Mouse (Mus musculus): ENCODE measurements around the gene Immp1l. TPM values are rescaled to one million over a fixed set of nuclear protein-coding genes. Genes with fewer than 3 reads are reported as not detected.

Gene Immp1l
- total and polyA plus RNA-seq, 3 experiments: 32.5 to 103 (median 37.0) TPM

GRCm38 (mm10) chr2:105953862-105954261 is 49.4 kb downstream of the Immp1l start:
- dilution Hi-C loops (cut with MboI; ENCODE audit: extremely low pct_ligation_motif_present, extremely low pct_unique_long_range_greater_than_20kb, low sequenced_read_pairs) (no loop called here), in situ Hi-C loops (cut with MboI; ENCODE audit: low pct_ligation_motif_present, low pct_unique_long_range_greater_than_20kb, low sequenced_read_pairs) (no loop called here)
- Histone ChIP-seq H3K9me3 (replicated peaks; ENCODE audit: low read length) (no peaks in the 10 kb centered on the region), H3K27ac (ENCODE audit: insufficient read depth, low read depth) (no peak overlapping the region), H3K4me2 (ENCODE audit: insufficient read depth, low read depth, poor library complexity, severe bottlenecking) (no peak overlapping the region), H3K27me3 (replicated peaks) (no peaks in the 10 kb centered on the region), H3K36me3 (replicated peaks in 1 of 2; ENCODE audit: control insufficient read depth in 1 of 2, insufficient read depth in 1 of 2, low read length in 1 of 2) (peaks cover 3 to 28% of the 10 kb centered on the region in 2 experiments), H3K4me3 (replicated peaks in 1 of 3; ENCODE audit: low read depth in 2 of 3, low read length in 2 of 3, poor library complexity in 1 of 3) (no peak overlapping the region), H3K79me2 (replicated peaks; ENCODE audit: control insufficient read depth, extremely low read depth, insufficient read depth, poor library complexity, severe bottlenecking) (0 out of 2 replicates have a peak, but pooled peaks cover 2% of the 10 kb centered on the region), H3K9ac (ENCODE audit: insufficient read depth, low read depth) (no peak overlapping the region), H3K4me1 (ENCODE audit: control insufficient read depth in 1 of 2, insufficient read depth in 2 of 2) (peaks cover 0 to 9% of the 10 kb centered on the region in 2 experiments; a peak in 1 of 4 replicates)
- DNase-seq (ENCODE audit: extremely low read depth): no peak
- TF ChIP-seq NELFE (IDR thresholded peaks at IDR 0.05; ENCODE audit: low read depth, low read length) (no peak), MAX (IDR thresholded peaks at IDR 0.05; ENCODE audit: low read length) (no peak), IRF4 (IDR thresholded peaks at IDR 0.05; ENCODE audit: low read depth, low read length) (no peak), ETS1 (conservative IDR thresholded peaks at IDR 0.05; ENCODE audit: low read depth, low read length) (no peak), MYC (IDR thresholded peaks at IDR 0.05; ENCODE audit: low read depth, low read length) (no peak), RAD21 (IDR thresholded peaks at IDR 0.05; ENCODE audit: low read depth, low read length) (no peak), GABPA (IDR thresholded peaks at IDR 0.05; ENCODE audit: insufficient replicate concordance, low read depth, low read length) (no peak), POLR2A (IDR thresholded peaks at IDR 0.05; ENCODE audit: low read depth, low read length) (no peak), SIN3A (IDR thresholded peaks at IDR 0.05; ENCODE audit: low read length) (no peak), MAFK (IDR thresholded peaks at IDR 0.05; ENCODE audit: insufficient replicate concordance, low read length) (no peak), TBP (conservative IDR thresholded peaks at IDR 0.05; ENCODE audit: low read depth, low read length) (no peak), SMC3 (IDR thresholded peaks at IDR 0.05; ENCODE audit: low read depth, low read length) (no peak), EP300 (IDR thresholded peaks at IDR 0.05; ENCODE audit: low read length) (no peak), CTCF (conservative IDR thresholded peaks at IDR 0.05 in 1 of 2, IDR thresholded peaks at IDR 0.05 in 1 of 2; ENCODE audit: low read depth in 2 of 2, low read length in 2 of 2) (no peak), RCOR1 (conservative IDR thresholded peaks at IDR 0.05; ENCODE audit: low read depth, low read length) (no peak), ELF1 (IDR thresholded peaks at IDR 0.05; ENCODE audit: low read depth, low read length) (no peak)

- no peaks in the 10 kb centered on the region for H3K4me1 ChIP-seq (ENCODE audit: control insufficient read depth in 1 of 2, insufficient read depth in 2 of 2)
- in situ Hi-C loops (cut with MboI; ENCODE audit: low pct_ligation_motif_present, low pct_unique_long_range_greater_than_20kb, low sequenced_read_pairs) (no loop called here), dilution Hi-C loops (cut with MboI; ENCODE audit: extremely low pct_ligation_motif_present, extremely low pct_unique_long_range_greater_than_20kb, low sequenced_read_pairs) (no loop called here)
- no peak overlapping the region for H3K4me3 ChIP-seq (replicated peaks in 1 of 3; ENCODE audit: low read depth in 2 of 3, low read length in 2 of 3, poor library complexity in 1 of 3)
- no peak for TF ChIP-seq UBTF (IDR thresholded peaks at IDR 0.05; ENCODE audit: low read depth, low read length)
- no peak for TF ChIP-seq HCFC1 (IDR thresholded peaks at IDR 0.05; ENCODE audit: low read depth, low read length)
- H3K9me3 ChIP-seq (replicated peaks; ENCODE audit: low read length): no peaks in the 10 kb centered on the region
- no peak overlapping the region for H3K4me2 ChIP-seq (ENCODE audit: insufficient read depth, low read depth, poor library complexity, severe bottlenecking)
- no peaks in the 10 kb centered on the region for H3K27me3 ChIP-seq (replicated peaks)
- no peak overlapping the region for H3K27ac ChIP-seq (ENCODE audit: insufficient read depth, low read depth)
- no peak for DNase-seq (ENCODE audit: extremely low read depth)
- H3K79me2 ChIP-seq (replicated peaks; ENCODE audit: control insufficient read depth, extremely low read depth, insufficient read depth, poor library complexity, severe bottlenecking): no peaks in the 10 kb centered on the region
- no peak overlapping the region for H3K9ac ChIP-seq (ENCODE audit: insufficient read depth, low read depth)
- peaks cover 13 to 55% of the 10 kb centered on the region in 2 experiments for H3K36me3 ChIP-seq (replicated peaks in 1 of 2; ENCODE audit: control insufficient read depth in 1 of 2, insufficient read depth in 1 of 2, low read length in 1 of 2)
Observed at GRCm38 (mm10) chr2:105963447-105963846, 59.0 kb downstream of the Immp1l start.
